ENCODE assay signal across 20 mouse cellular contexts in genomic region chr15:94593586-94593985, GRCm38 (mm10). TPM values are rescaled to one million over a fixed set of nuclear protein-coding genes. Genes with fewer than 3 reads are reported as not detected.
DNase-seq lines count a peak whose midpoint lies in the region; ATAC-seq lines count a peak whose summit lies in the region.
"Had no signal": no experiment of that assay in that cellular context is flagged by ENCODE, and none has a peak within 500 bp of the region (broad histone marks: within the 10 kb centered on the region; RNA-seq: fewer than 3 reads in every experiment).

No protein-coding gene starts in this region.

- no peak overlapping the region for H3K4me2 ChIP-seq in kidney, embryonic 16.5 days (replicated peaks; ENCODE audit: low read depth, low read length)
- H3K4me2 ChIP-seq: heart, embryonic 13.5 days had no signal

- no peaks in the 10 kb centered on the region for H3K9me3 ChIP-seq in kidney, embryonic 16.5 days (ENCODE audit: low read length)
- H3K9me3 ChIP-seq: embryonic facial prominence, embryonic 10.5 days; forebrain, embryonic 10.5 days; heart, embryonic 13.5 days had no signal

- H3K9ac ChIP-seq in kidney, embryonic 16.5 days (replicated peaks; ENCODE audit: low read length) = no peak overlapping the region
- H3K9ac ChIP-seq: heart, embryonic 13.5 days had no signal

- H3K4me3 ChIP-seq in kidney, embryonic 16.5 days (ENCODE audit: low read length) = no peak overlapping the region
- H3K4me3 ChIP-seq: embryonic facial prominence, embryonic 10.5 days; erythroblast, embryonic 14.5 days; forebrain, embryonic 10.5 days; heart, embryonic 13.5 days had no signal

- intact Hi-C loops in left cerebral cortex, postnatal 25 days (cut with DNase I) = no loop called here

- H3K4me1 ChIP-seq in kidney, embryonic 16.5 days (ENCODE audit: insufficient read depth, low read length) = no peaks in the 10 kb centered on the region

- H3K27ac ChIP-seq in kidney, embryonic 16.5 days (ENCODE audit: low read length) = no peak overlapping the region
- H3K27ac ChIP-seq: embryonic facial prominence, embryonic 10.5 days; forebrain, embryonic 10.5 days; heart, embryonic 13.5 days had no signal

- no peaks in the 10 kb centered on the region for H3K36me3 ChIP-seq in kidney, embryonic 16.5 days (ENCODE audit: insufficient read depth, low read length)
- H3K36me3 ChIP-seq: embryonic facial prominence, embryonic 10.5 days; forebrain, embryonic 10.5 days; heart, embryonic 13.5 days had no signal

- peak; percentile 40 for DNase-seq in kidney, adult 18-20 months
- peak; percentile 76 to 82 for DNase-seq in kidney, adult 8-10 months
- peak; percentile 65 for DNase-seq in kidney, postnatal 14 days
- no peak for DNase-seq in left cerebral cortex, postnatal 25 days (ENCODE audit: low spot score in 2 of 2)
- DNase-seq: adrenal gland, postnatal 36 days; cerebellum, adult 2 months; cerebellum, postnatal 10 days; gastrocnemius, postnatal 36 days; heart, adult 11 months; heart, postnatal 36 days had no signal

- H3K27me3 ChIP-seq in kidney, embryonic 16.5 days (ENCODE audit: insufficient read depth, low read length) = no peaks in the 10 kb centered on the region
- H3K27me3 ChIP-seq: heart, embryonic 13.5 days had no signal

- WGBS in kidney, embryonic 16.5 days = 83% methylated on average over 1 of the region's 1 CpGs

- no peak for ATAC-seq in kidney, embryonic 16.5 days (ENCODE audit: low FRiP score, low TSS enrichment)
- ATAC-seq in erythroblast, adult 5-6 weeks (replicated peaks; ENCODE audit: low FRiP score, poor library complexity, severe bottlenecking) = no peak
- ATAC-seq: activated CD4-positive, CD25-positive, alpha-beta regulatory T cell, adult 4 months; forebrain, embryonic 14.5 days; Patski had no signal

RNA-seq across cellular contexts. Expression of gene Twf1, which starts 3.9 kb away (rescaled TPM):
- polyA plus RNA-seq in kidney, embryonic 16.5 days (2015; fragmentation: Nextera tagmentation; extraction: Ambion mirVana) = 101 and 103 TPM in 2 replicates
- 10 to 100 TPM; 39.5 to 49.7 TPM for total RNA-seq in left cerebral cortex, postnatal 25 days (2021)
- total RNA-seq in erythroblast, adult 5-6 weeks (2015; ENCODE audit: low replicate concordance) = 11.5 and 19.4 TPM in 2 replicates
- total RNA-seq in erythroblast, adult 5-6 weeks (2017; ENCODE audit: low replicate concordance) = 9.2 and 9.9 TPM in 2 replicates

RNA-seq across cellular contexts. Expression of gene Tmem117, which starts 35.4 kb away (rescaled TPM):
- 14.1 and 14.6 TPM in 2 replicates for polyA plus RNA-seq in kidney, embryonic 16.5 days (2015; fragmentation: Nextera tagmentation; extraction: Ambion mirVana)
- 1 to 10 TPM; 8.2 to 8.8 TPM for total RNA-seq in left cerebral cortex, postnatal 25 days (2021)
- not detected in 2 replicates for total RNA-seq in erythroblast, adult 5-6 weeks (2015; ENCODE audit: low replicate concordance)
- total RNA-seq in erythroblast, adult 5-6 weeks (2017; ENCODE audit: low replicate concordance) = not detected in 2 replicates
- total RNA-seq: CH12.LX had no signal
- polyA plus RNA-seq: erythroblast, embryonic 14.5 days had no signal

RNA-seq across cellular contexts. Expression of gene Irak4, which starts 50.1 kb away (rescaled TPM):
- 16.9 and 17.4 TPM in 2 replicates for polyA plus RNA-seq in kidney, embryonic 16.5 days (2015; fragmentation: Nextera tagmentation; extraction: Ambion mirVana)
- total RNA-seq in left cerebral cortex, postnatal 25 days (2021) = 1 to 10 TPM; 1.7 to 2.1 TPM
- total RNA-seq in erythroblast, adult 5-6 weeks (2015; ENCODE audit: low replicate concordance) = 2.1 and 8.6 TPM in 2 replicates
- 3.5 and 5.1 TPM in 2 replicates for total RNA-seq in erythroblast, adult 5-6 weeks (2017; ENCODE audit: low replicate concordance)

RNA-seq across cellular contexts. Expression of gene Pus7l, which starts 50.2 kb away (rescaled TPM):
- 9.0 and 9.5 TPM in 2 replicates for polyA plus RNA-seq in kidney, embryonic 16.5 days (2015; fragmentation: Nextera tagmentation; extraction: Ambion mirVana)
- total RNA-seq in left cerebral cortex, postnatal 25 days (2021) = 1 to 10 TPM; 2.8 to 5.1 TPM
- total RNA-seq in erythroblast, adult 5-6 weeks (2015; ENCODE audit: low replicate concordance) = 0.19 and 1.3 TPM in 2 replicates
- 0.43 and 0.84 TPM in 2 replicates for total RNA-seq in erythroblast, adult 5-6 weeks (2017; ENCODE audit: low replicate concordance)

Comparison
In these comparisons a context has a peak if more than half of its experiments do, and no peak if none do; other contexts are left out.
1. DNase-seq: peak in kidney, adult 18-20 months (single experiment), kidney, adult 8-10 months (2 of 2) and kidney, postnatal 14 days (single experiment); none in left cerebral cortex, postnatal 25 days (0 of 2).
2. RNA of gene Tmem117, which starts 35.4 kb away (total RNA-seq): 8.2 to 8.8 TPM in left cerebral cortex, postnatal 25 days; not detected in erythroblast, adult 5-6 weeks; every median in the first group is over 4 times any median in the second.